Mouse (Mus musculus): ENCODE measurements at regions not wholly inside any gene's neighbourhood (a gene's known extent, or its start where the extent isn't known, plus 50 kb on each side); places are given as distances from the start of the nearest gene placed in this dataset.

DNA sequence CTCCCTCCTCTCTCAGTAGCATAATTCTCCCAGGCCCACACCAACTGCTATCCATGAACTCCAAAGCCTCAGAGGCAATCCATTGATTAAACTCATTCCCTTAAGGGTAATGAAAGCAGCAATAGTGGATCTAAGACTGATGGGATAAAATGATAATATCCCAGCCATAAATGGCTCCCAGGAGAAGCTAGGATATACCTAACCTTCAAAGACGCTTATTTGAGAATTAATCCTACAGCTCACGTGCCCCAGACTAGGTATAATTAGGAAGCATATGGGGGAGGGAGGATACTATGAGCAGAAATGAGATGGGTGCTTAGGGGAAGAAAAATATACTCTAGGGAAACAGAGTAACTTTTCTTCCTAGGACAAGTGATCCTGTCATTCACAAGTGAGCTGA lies 52.8 kb upstream of the Rnf32 start:
- Histone ChIP-seq H3K9me3 (ENCODE audit: control insufficient read depth, low read length) (no peaks in the 10 kb centered on the region), H3K4me3 (ENCODE audit: low read depth, low read length) (no peak overlapping the region), H3K36me3 (ENCODE audit: control insufficient read depth, insufficient read depth, low read length) (no peaks in the 10 kb centered on the region), H3K4me1 (ENCODE audit: control insufficient read depth, insufficient read depth, low read length) (no peaks in the 10 kb centered on the region), H3K9ac (ENCODE audit: low read length) (no peak overlapping the region), H3K27me3 (ENCODE audit: control insufficient read depth, insufficient read depth, low read length) (no peaks in the 10 kb centered on the region), H3K4me2 (ENCODE audit: low read depth) (no peak overlapping the region), H3K27ac (ENCODE audit: low read depth, low read length) (no peak overlapping the region)
- DNase-seq (ENCODE audit: low spot score) = no peak
- 73% methylated on average over 2 of the region's 2 CpGs for WGBS
- no peak for ATAC-seq (ENCODE audit: insufficient read depth, low FRiP score, low TSS enrichment)

DNA sequence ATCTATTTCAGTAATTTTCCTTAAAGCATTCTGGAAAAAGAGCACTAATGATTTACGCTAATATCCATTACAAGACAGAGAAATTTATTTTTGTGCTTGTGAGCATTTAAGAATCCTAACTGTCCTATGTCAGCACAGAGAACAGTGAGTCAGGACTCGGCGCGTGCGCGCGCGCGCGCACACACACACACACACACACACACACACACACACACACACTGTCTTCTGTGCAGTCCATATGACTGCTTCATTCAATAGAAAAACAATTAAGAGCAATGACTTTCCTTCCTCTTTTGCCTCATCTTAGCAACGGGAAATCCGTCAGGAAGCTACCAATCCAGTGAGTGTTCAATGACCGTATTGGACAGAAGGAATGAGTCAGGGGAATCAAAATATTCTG lies 53.3 kb upstream of the Rnf32 start:
- Histone ChIP-seq H3K9ac (ENCODE audit: low read length) (no peak overlapping the region), H3K27me3 (ENCODE audit: control insufficient read depth, insufficient read depth, low read length) (no peaks in the 10 kb centered on the region), H3K4me3 (ENCODE audit: low read depth, low read length) (no peak overlapping the region), H3K27ac (ENCODE audit: low read depth, low read length) (no peak overlapping the region), H3K4me1 (ENCODE audit: control insufficient read depth, insufficient read depth, low read length) (no peaks in the 10 kb centered on the region), H3K36me3 (ENCODE audit: control insufficient read depth, insufficient read depth, low read length) (no peaks in the 10 kb centered on the region), H3K4me2 (ENCODE audit: low read depth) (no peak overlapping the region), H3K9me3 (ENCODE audit: control insufficient read depth, low read length) (no peaks in the 10 kb centered on the region)
- ATAC-seq (ENCODE audit: insufficient read depth, low FRiP score, low TSS enrichment) = no peak
- WGBS = 92% methylated on average over 13 of the region's 13 CpGs
- no peak for DNase-seq (ENCODE audit: low spot score)

DNA sequence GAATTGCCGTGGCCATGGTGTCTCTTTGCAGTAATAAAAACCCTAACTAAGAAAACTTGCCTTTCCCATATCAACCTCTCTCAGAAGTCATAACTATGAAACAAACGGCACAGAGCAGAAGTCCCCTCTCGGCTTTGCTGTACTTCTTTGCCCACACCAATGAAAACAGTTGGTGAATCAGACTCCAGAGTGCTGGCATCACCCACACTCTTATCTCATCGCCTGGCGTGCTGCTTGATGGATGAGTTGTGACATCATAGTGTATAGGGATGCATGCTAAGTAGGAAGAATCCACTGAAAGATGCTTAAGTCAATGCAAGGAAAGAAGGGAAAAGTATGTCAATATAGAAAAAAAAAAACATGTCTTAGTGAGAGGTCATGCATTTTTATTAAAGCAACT lies 58.3 kb upstream of the Rnf32 start:
- no peaks in the 10 kb centered on the region for H3K4me1 ChIP-seq (ENCODE audit: control insufficient read depth, insufficient read depth, low read length)
- H3K9me3 ChIP-seq (ENCODE audit: control insufficient read depth, low read length) = no peaks in the 10 kb centered on the region
- H3K36me3 ChIP-seq (ENCODE audit: control insufficient read depth, insufficient read depth, low read length) = no peaks in the 10 kb centered on the region
- no peaks in the 10 kb centered on the region for H3K27me3 ChIP-seq (ENCODE audit: control insufficient read depth, insufficient read depth, low read length)
- no peak overlapping the region for H3K4me2 ChIP-seq (ENCODE audit: low read depth)
- no peak overlapping the region for H3K4me3 ChIP-seq (ENCODE audit: low read depth, low read length)
- no peak overlapping the region for H3K9ac ChIP-seq (ENCODE audit: low read length)
- DNase-seq (ENCODE audit: low spot score) = no peak
- no peak overlapping the region for H3K27ac ChIP-seq (ENCODE audit: low read depth, low read length)
- WGBS = 85% methylated on average over 5 of the region's 5 CpGs
- ATAC-seq (ENCODE audit: insufficient read depth, low FRiP score, low TSS enrichment) = no peak

DNA sequence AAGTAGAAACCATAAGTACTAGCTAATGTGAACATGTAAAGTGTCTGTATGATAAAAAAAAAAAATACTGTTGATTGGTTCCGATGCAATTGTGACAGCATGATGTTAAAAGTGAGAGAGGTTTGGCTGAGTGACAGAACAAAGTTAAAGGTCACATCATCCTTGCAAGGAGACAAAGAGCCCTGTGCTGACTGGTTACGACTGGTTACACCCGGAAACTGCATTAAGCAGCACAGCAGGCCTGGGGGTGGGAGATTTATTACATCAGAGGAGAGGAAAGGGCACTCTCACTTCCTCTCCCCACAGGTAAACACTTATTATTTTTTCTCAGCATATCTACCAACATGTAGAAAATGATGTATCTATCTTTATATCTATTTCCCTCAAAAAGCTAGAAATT lies 63.5 kb upstream of the Rnf32 start:
- H3K9ac ChIP-seq (ENCODE audit: low read length) = no peak overlapping the region
- ATAC-seq (ENCODE audit: insufficient read depth, low FRiP score, low TSS enrichment) (no peak), DNase-seq (ENCODE audit: low spot score) (no peak)
- no peak overlapping the region for H3K4me2 ChIP-seq (ENCODE audit: low read depth)
- H3K36me3 ChIP-seq (ENCODE audit: control insufficient read depth, insufficient read depth, low read length) = no peaks in the 10 kb centered on the region
- WGBS = 14% methylated on average over 3 of the region's 3 CpGs
- H3K27me3 ChIP-seq (ENCODE audit: control insufficient read depth, insufficient read depth, low read length) = no peaks in the 10 kb centered on the region
- no peaks in the 10 kb centered on the region for H3K9me3 ChIP-seq (ENCODE audit: control insufficient read depth, low read length)
- no peak overlapping the region for H3K4me3 ChIP-seq (ENCODE audit: low read depth, low read length)
- no peak overlapping the region for H3K27ac ChIP-seq (ENCODE audit: low read depth, low read length)
- H3K4me1 ChIP-seq (ENCODE audit: control insufficient read depth, insufficient read depth, low read length) = no peaks in the 10 kb centered on the region

DNA sequence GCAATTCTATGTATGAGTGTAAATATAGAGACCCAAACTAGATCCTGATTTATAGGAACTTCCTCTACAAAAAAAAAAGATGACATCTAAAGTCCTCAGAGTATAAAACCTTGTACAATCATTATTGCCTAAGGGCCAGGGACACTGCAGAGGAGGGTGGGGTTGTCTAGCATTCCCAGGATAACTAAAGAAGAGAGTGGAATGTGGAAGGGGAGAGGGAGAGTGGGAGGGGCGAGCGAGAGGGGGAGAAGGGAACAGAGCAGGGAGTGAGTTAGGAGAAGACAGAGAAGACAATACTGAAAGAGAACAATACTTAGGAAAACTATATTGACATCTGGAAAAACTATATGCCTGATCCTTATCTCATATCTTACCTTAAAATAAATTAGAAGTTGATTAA lies 64.0 kb upstream of the Rnf32 start:
- Histone ChIP-seq H3K4me1 (ENCODE audit: control insufficient read depth, insufficient read depth, low read length) (no peaks in the 10 kb centered on the region), H3K4me2 (ENCODE audit: low read depth) (no peak overlapping the region), H3K9me3 (ENCODE audit: control insufficient read depth, low read length) (no peaks in the 10 kb centered on the region), H3K4me3 (ENCODE audit: low read depth, low read length) (no peak overlapping the region), H3K9ac (ENCODE audit: low read length) (no peak overlapping the region), H3K27me3 (ENCODE audit: control insufficient read depth, insufficient read depth, low read length) (no peaks in the 10 kb centered on the region), H3K36me3 (ENCODE audit: control insufficient read depth, insufficient read depth, low read length) (no peaks in the 10 kb centered on the region), H3K27ac (ENCODE audit: low read depth, low read length) (no peak overlapping the region)
- DNase-seq (ENCODE audit: low spot score) = no peak
- 22% methylated on average over 2 of the region's 2 CpGs for WGBS
- ATAC-seq (ENCODE audit: insufficient read depth, low FRiP score, low TSS enrichment) = no peak

DNA sequence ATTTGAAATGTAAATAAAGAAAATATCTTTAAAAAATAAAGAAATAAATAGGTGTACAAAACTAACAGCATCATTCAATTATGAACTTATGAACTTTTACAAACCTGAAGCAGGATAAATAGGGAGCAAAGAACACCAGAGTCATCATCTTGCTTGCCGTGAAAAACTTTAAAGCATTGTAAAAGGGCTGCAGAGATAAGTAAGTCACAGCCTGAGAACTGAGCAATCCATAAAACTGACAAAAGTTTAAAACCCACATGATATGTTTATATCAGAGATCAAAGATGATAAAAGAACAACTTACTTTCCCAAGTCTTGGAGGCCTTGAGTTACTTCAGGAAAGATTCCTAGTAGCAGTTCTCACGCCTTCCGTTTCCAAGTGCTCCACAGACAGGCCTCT lies 66.1 kb upstream of the Rnf32 start:
- H3K36me3 ChIP-seq (ENCODE audit: control insufficient read depth, insufficient read depth, low read length) = no peaks in the 10 kb centered on the region
- ATAC-seq (ENCODE audit: insufficient read depth, low FRiP score, low TSS enrichment) (no peak), DNase-seq (ENCODE audit: low spot score) (no peak)
- no peak overlapping the region for H3K9ac ChIP-seq (ENCODE audit: low read length)
- H3K27me3 ChIP-seq (ENCODE audit: control insufficient read depth, insufficient read depth, low read length) = no peaks in the 10 kb centered on the region
- H3K4me1 ChIP-seq (ENCODE audit: control insufficient read depth, insufficient read depth, low read length) = no peaks in the 10 kb centered on the region
- H3K4me3 ChIP-seq (ENCODE audit: low read depth, low read length) = no peak overlapping the region
- WGBS = 80% methylated on average over 3 of the region's 3 CpGs
- no peak overlapping the region for H3K4me2 ChIP-seq (ENCODE audit: low read depth)
- H3K27ac ChIP-seq (ENCODE audit: low read depth, low read length) = no peak overlapping the region
- no peaks in the 10 kb centered on the region for H3K9me3 ChIP-seq (ENCODE audit: control insufficient read depth, low read length)

DNA sequence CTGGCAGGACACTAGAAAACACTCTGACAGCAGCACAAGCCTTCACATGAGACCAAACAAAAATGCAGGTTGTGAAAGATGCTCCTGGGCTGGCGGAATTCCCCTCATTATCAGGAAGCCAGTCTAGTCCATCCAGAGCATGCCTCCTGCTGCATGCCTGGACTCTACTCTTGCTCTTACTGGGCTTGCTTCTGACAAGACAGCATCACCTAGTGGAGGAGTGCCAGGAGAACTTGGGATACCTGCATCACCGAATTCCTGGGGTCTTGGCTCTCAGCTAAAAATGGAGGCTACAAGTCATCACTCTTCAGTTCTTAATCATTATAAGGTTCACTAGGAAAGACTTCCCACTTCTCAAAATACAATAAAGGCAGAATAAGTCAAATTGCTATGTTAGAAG lies 78.8 kb upstream of the Rnf32 start:
- Histone ChIP-seq H3K9ac (ENCODE audit: low read length) (no peak overlapping the region), H3K4me1 (ENCODE audit: control insufficient read depth, insufficient read depth, low read length) (no peaks in the 10 kb centered on the region), H3K4me3 (ENCODE audit: low read depth, low read length) (no peak overlapping the region), H3K4me2 (ENCODE audit: low read depth) (no peak overlapping the region), H3K9me3 (ENCODE audit: control insufficient read depth, low read length) (no peaks in the 10 kb centered on the region), H3K36me3 (ENCODE audit: control insufficient read depth, insufficient read depth, low read length) (no peaks in the 10 kb centered on the region), H3K27me3 (ENCODE audit: control insufficient read depth, insufficient read depth, low read length) (no peaks in the 10 kb centered on the region), H3K27ac (ENCODE audit: low read depth, low read length) (no peak overlapping the region)
- DNase-seq (ENCODE audit: low spot score) (no peak), ATAC-seq (ENCODE audit: insufficient read depth, low FRiP score, low TSS enrichment) (no peak)
- 71% methylated on average over 2 of the region's 2 CpGs for whole genome bisulfite sequencing

DNA sequence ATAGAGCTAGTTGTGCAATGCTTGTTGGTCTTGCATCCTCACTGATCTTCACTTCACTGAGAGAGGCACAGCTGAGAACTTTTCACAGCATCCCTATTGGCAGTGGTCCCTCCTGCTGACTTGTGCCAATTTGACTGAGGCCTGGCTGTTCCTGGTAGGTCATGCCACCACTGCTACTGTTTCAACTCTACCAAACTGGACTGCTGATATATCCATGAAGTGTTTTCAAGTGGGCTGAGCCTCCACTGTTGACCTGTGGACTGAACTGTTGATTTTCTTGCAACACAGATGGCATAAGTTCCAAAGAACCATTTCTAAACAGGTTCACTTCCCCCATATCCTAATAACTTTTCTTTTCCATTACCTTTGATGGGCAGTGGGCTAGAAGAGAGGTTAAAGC lies 83.3 kb upstream of the Rnf32 start:
- H3K36me3 ChIP-seq (ENCODE audit: control insufficient read depth, insufficient read depth, low read length) = no peaks in the 10 kb centered on the region
- no peak overlapping the region for H3K4me3 ChIP-seq (ENCODE audit: low read depth, low read length)
- no peaks in the 10 kb centered on the region for H3K4me1 ChIP-seq (ENCODE audit: control insufficient read depth, insufficient read depth, low read length)
- H3K9ac ChIP-seq (ENCODE audit: low read length) = no peak overlapping the region
- ATAC-seq (ENCODE audit: insufficient read depth, low FRiP score, low TSS enrichment) (no peak), DNase-seq (ENCODE audit: low spot score) (no peak)
- no peak overlapping the region for H3K4me2 ChIP-seq (ENCODE audit: low read depth)
- no peaks in the 10 kb centered on the region for H3K27me3 ChIP-seq (ENCODE audit: control insufficient read depth, insufficient read depth, low read length)
- no peak overlapping the region for H3K27ac ChIP-seq (ENCODE audit: low read depth, low read length)
- no peaks in the 10 kb centered on the region for H3K9me3 ChIP-seq (ENCODE audit: control insufficient read depth, low read length)

DNA sequence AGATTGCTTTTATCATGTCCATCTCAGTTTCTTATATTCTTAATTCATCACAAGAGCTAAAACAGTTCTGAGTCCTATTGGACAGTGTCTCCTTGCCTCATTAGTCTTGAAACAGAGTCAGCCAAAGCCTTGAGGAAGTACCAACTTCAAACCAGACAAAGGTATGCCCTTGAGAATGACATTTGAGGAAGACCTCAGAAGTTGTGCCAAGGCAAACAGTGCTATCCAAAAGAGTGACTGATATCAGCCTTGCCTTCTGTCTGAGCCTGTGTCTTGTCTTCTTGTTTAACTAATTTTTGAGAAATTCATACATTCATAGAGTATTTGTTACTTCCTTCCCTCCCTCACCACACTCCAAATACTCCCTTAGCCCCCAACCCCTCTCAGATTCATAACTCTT lies 88.5 kb upstream of the Rnf32 start:
- H3K4me3 ChIP-seq (ENCODE audit: low read depth, low read length) = no peak overlapping the region
- H3K36me3 ChIP-seq (ENCODE audit: control insufficient read depth, insufficient read depth, low read length) = no peaks in the 10 kb centered on the region
- no peak for ATAC-seq (ENCODE audit: insufficient read depth, low FRiP score, low TSS enrichment)
- no peak overlapping the region for H3K27ac ChIP-seq (ENCODE audit: low read depth, low read length)
- H3K27me3 ChIP-seq (ENCODE audit: control insufficient read depth, insufficient read depth, low read length) = no peaks in the 10 kb centered on the region
- DNase-seq (ENCODE audit: low spot score) = no peak
- H3K4me1 ChIP-seq (ENCODE audit: control insufficient read depth, insufficient read depth, low read length) = no peaks in the 10 kb centered on the region
- no peak overlapping the region for H3K4me2 ChIP-seq (ENCODE audit: low read depth)
- H3K9me3 ChIP-seq (ENCODE audit: control insufficient read depth, low read length) = no peaks in the 10 kb centered on the region
- no peak overlapping the region for H3K9ac ChIP-seq (ENCODE audit: low read length)

DNA sequence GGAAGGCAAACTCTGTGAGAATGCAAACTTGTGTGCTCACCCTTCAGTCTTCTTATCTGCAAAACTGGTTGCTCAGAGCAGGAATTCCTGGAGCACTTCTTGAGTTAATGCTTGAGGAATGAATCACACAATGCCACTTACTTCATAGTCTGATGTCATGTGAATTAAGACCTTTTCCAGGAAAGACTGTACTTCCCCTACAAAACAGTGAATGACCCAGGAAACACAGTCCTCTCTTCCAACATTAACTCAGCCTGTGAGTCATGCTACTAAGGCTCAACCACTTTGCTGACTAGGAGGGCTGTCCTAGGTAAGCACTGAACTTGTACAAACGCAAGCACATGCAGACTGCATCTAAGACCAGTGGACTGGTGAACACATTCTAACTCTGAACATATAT lies 112.5 kb upstream of the Rnf32 start:
- H3K4me3 ChIP-seq (ENCODE audit: low read depth, low read length) = no peak overlapping the region
- H3K36me3 ChIP-seq (ENCODE audit: control insufficient read depth, insufficient read depth, low read length) = no peaks in the 10 kb centered on the region
- no peak overlapping the region for H3K4me2 ChIP-seq (ENCODE audit: low read depth)
- WGBS = 82% methylated on average over 1 of the region's 1 CpGs
- no peaks in the 10 kb centered on the region for H3K27me3 ChIP-seq (ENCODE audit: control insufficient read depth, insufficient read depth, low read length)
- no peak for ATAC-seq (ENCODE audit: insufficient read depth, low FRiP score, low TSS enrichment)
- no peak for DNase-seq (ENCODE audit: low spot score)
- no peak overlapping the region for H3K9ac ChIP-seq (ENCODE audit: low read length)
- H3K9me3 ChIP-seq (ENCODE audit: control insufficient read depth, low read length) = no peaks in the 10 kb centered on the region
- no peak overlapping the region for H3K27ac ChIP-seq (ENCODE audit: low read depth, low read length)
- no peaks in the 10 kb centered on the region for H3K4me1 ChIP-seq (ENCODE audit: control insufficient read depth, insufficient read depth, low read length)

All from neural tube, embryonic 11.5 days (tissue).